Mouse (Mus musculus) thymus, postnatal 0 days (tissue): Measurements from ENCODE around the gene Mta2. TPM values are rescaled to one million over a fixed set of nuclear protein-coding genes. Genes with fewer than 3 reads are reported as not detected.
"Not testable (repeated sequence)": the region's sequence is repeated elsewhere in the genome, so short reads cannot be mapped to it uniquely, and the experiment has no call there.

Experiments used
- DNase-seq: peaks from one replicate; pipeline ENCODE4 v3.0.0-alpha.2; 2015; ENCODE audit warnings: low spot score
- polyA plus RNA-seq: library from polyadenylated mRNA; unstranded; fragments of >200 nt; fragmentation: Nextera tagmentation; extraction: Ambion mirVana; gene quantifications from 2 replicates; pipeline ENCODE4 v1.2.1, GENCODE M21; 2015

Gene Mta2
- polyA plus RNA-seq, 1 experiment from 2014 or later, result 214 TPM

DNA sequence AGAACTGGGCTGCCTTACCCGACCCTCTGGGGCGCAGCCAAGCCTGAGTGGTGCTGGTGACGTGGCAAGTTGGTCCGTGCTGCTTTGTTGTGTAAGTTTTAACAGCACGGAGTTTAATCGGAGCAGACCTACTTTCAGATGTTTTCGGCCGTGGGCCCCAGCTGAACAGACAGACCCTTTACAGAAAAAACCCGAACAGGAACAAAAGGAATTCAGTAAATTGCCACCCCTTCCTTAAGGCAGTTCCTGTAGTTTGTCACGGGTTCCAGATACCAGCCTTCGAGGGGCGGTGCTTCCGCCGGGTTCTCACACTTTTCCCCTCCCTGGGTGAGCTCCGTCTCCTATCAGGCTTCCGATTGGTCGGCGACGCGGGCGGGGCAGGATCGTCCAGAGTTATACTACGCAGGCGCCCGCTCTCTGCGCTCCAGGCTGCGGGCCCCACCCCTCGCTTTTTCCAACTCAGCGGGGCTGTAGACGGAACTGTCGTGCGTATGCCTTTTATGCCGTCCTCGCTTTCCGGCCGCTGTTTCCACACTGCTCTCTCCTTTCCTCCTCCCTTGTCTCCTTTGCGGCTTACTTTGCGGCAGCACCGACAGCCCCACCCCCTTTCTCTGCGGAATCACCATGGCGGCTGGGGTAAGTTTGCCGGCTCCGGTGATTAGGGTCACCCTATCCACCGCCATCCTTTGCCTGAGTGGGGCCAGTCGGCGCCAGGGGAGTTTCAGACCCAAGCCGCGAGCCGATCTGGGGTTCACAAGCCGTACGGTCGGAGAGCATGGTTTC is 25.1 kb downstream of the Mta2 start, which contains the start of gene Eef1g:
Eef1g (plus strand) TSS at position 452 of the 783 bp plus-strand sequence.
- peak; percentile 99 for DNase-seq

DNA sequence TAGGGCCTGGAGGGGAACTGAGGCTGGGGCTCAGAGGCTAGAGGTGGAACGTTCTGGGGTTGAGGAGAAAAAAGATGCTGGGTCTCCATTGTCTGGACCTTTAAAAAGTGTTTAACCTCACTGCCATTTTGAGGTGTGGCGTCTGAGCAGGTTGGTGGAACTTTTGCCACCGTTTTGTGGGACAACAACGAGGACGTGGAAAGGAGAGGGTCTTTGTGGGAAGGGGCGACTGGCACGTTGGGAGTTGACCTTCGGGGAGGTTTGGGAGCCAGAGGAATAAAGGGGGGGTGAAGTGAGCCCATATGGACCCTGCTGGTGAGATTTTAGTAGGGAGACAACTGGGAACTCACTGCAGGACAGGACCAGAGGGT is 25.7 kb downstream of the Mta2 start:
- no peak for DNase-seq

- no peak for DNase-seq
These were observed 26.2 kb downstream of the Mta2 start for GRCm38 (mm10) chr19:8967893-8968292.

DNA sequence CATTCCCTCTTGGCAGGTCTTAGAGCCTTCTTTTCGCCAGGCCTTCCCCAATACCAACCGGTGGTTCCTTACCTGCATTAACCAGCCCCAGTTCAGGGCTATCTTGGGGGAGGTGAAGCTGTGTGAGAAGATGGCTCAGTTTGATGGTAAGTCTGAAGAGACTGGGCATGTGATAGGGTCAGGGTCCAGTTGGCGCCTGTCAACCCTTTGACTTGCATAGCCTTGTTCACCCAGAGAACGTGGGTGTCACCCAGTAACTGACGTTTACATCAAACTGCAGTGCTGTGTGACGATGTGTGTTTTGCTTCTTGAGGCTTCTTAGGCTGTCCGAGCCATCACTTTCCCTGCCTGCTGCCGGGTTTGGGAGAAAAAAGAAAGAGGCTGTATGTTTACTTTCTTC is 30.8 kb downstream of the Mta2 start:
- not testable (repeated sequence) for DNase-seq

DNA sequence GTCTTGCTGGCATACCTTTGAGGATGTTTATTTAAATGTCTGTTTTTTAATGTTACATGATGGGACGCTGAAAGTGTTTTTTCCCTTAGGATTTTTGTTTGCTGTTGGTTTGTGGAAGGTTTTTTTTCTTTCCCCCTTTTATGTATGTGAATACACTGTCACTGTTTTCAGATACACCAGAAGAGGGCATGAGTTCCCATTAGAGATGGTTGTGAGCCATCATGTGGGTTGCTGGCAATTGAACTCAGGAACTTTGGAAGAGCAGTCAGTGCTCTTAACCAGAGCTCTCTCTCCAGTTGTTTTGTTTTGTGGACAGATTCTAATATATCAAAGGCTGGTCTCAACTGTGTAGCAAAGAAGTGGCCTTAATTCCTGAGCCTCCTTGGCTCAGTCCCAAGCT is 33.0 kb downstream of the Mta2 start:
- no peak for DNase-seq

GRCm38 (mm10) chr19:8975491-8975890 is 33.8 kb downstream of the Mta2 start:
- DNase-seq, result no peak

DNA sequence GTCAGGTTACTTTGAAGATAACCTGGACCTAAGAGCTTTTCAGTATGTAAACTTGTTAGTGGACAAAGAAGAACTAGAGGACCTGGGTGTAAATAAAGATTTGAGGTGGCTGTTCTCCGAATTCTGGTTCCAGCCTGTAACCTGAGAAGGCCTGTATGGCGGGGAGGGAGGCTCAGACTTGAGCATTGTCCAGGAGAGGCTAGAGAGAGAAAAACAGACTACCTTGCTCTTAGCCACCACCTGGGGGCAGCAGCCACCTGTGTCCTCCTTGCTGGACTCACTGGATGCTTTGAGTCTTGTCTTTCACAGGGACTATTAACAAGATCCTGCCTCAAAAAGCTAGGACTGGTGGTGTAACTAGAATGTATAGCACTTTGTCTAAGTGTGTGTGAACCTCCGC is 34.9 kb downstream of the Mta2 start:
- peak; percentile 71 for DNase-seq

DNA sequence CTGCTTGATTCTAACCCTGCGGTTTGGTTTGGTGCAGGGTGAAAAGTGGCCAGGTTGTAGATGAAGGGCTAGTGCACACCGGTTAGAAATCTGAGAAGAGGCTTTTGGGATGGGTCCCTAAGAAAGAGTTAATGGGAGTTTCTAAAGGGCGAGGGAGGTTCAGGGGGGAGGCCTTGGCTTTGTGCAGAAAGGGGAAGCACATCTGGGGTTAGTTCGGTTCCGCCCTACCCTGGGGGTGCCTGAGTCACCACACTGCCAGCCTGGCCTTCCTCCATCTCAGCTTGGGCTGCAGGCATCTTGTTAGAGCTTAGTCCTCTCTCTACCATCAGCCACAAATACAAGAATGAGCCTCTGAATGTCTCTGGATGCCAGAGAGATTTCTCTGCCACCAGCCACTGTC is 39.1 kb downstream of the Mta2 start:
- no peak for DNase-seq

GRCm38 (mm10) chr19:8981450-8982168 is 39.9 kb downstream of the Mta2 start:
- DNase-seq, result no peak

DNA sequence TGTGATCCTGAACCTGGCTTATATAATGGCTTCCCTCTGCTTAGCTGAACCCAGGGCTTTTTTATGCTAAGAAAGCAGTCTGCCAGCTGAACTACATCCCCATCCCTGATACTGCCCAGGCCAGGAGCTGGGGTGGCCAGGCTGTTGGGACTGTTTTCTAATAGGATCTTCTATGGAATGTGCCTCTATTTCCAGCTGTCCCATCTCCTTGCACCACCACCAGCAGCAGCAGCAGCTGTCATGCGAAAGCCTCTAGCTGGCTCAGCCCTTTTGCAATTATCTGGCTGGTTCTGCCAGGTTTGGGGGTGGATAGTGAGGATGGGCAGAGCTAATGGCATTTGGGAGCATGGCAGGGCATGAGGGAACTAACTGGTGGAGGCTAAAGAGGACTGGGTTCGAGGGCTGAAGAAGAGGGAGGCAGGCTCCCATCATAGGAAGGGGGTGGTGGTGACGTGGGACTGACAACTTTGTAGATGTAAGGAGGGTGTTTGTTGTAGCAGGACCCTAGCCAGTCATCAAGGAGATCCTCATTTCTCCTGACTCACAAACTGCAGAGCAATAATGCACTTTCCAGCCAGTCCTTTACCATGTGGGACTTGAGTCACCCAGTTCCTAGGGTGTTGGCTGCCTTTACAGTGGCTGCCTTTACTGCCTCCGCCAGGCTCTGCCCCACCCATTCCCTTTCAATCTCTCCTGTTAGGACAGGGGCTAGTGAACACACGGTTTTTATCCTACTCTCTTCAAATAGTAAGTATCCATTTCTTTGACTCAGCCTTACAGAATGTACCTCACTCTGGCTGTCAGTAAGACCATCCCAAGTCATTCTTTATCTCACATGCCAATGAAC is 40.9 kb downstream of the Mta2 start:
- DNase-seq, result no peak

GRCm38 (mm10) chr19:8983150-8983650 is 41.5 kb downstream of the Mta2 start:
- no peak for DNase-seq

GRCm38 (mm10) chr19:8984255-8984868 is 42.7 kb downstream of the Mta2 start:
- DNase-seq, result peak; percentile 72

GRCm38 (mm10) chr19:8985891-8986290 is 44.2 kb downstream of the Mta2 start:
- DNase-seq, result no peak

DNA sequence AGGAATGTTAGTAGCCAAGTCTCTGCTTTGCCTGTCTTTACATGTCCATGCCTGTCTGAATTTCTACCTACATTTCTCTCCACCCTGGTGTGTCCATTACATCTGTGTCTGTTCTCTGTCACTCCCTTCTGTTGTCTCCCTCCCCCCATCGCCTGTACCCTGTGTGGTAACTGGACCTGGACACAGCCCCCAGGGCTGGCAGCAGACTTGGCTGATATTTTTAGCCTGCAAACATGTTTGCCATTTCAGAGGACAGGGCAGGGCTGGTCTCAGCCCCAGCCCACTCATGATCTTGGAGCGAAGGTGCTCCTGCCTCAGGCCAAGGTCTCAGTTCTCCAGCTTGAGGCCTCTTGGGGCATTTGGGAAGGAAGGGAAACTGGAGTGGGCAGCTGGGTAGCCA is 46.1 kb downstream of the Mta2 start:
- no peak for DNase-seq

- DNase-seq, result no peak
These were observed 46.8 kb downstream of the Mta2 start for GRCm38 (mm10) chr19:8988346-8989065.

DNA sequence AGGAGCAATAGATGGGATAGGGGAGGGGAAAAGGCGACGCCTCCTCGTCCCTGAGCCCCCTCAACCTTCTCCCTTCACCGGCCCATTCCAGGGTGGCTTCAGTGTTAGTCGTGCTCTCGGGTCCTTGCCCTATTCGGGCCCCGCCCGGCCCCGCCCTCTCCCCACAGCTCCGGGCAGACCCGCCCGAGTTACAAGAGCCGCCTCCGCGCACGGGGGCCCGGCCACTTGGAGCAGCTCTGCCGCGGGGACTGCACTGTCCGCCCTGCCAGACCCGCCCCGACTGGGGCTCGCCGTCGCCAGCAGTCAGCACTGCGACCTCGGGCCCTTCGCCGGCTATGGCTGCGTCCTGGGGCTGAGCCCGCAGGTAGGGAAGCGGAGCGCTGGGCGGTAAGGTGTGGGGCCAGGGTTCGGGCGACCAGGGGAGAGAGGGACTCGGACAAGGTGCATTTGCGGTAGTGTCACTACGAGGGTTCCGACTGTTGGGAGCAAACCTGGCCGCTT is 47.4 kb downstream of the Mta2 start, which contains the start of gene Ahnak:
Ahnak (plus strand) TSS at position 219 of the 501 bp plus-strand sequence.
- no peak for DNase-seq

DNA sequence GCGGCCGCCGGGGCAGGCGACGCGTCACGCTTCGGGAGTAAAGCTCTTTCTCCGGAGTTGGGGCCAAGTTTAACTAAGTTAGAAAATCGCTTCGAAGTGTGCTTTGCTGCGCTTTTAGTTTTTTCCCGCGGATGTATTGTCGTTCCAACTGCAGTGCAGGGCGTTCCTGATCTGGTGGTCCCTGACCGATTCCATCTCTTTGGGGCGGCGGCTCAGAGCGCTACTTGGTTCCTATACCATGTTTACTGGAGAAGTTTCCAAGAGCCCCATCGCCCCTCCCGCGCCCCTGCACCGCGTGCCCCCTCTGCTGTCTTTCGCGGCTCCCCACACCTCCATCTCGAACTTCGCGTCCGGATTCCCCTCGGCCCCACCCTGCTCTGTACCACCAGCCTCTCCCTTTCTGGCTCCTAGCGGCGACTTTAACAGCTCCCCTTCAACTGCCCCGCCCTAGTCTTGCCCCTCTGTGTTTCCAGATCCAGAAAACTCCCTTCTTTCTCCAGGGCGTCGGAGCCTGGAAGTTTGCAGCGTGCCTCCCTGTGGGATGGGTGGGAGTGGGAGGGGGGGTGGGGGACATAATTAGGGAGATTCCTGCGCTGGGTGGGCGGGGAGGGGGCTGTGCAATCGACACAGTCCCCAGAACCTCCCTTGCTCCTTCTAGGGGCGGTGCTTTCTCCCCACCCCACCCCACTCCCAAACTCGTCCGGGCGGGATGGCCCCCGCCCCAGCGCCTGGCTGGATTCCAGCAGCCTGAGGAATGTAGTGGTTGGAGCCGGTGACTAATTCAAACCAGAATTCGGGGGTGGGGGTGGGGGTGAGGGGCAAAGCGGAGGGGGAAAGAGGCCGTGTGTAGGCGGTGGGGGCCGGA is 48.1 kb downstream of the Mta2 start:
- peak; percentile 51 for DNase-seq

GRCm38 (mm10) chr19:8990432-8991102 is 48.9 kb downstream of the Mta2 start:
- DNase-seq, result no peak
